Mouse (Mus musculus): ENCODE measurements at regions not wholly inside any gene's neighbourhood (a gene's known extent, or its start where the extent isn't known, plus 50 kb on each side); places are given as distances from the start of the nearest gene placed in this dataset.

GRCm38 (mm10) chr4:29135685-29136385, 322.9 kb downstream of the Epha7 start:
- no peak for DNase-seq

GRCm38 (mm10) chr4:29138771-29139301, 325.9 kb downstream of the Epha7 start:
- DNase-seq, result no peak

GRCm38 (mm10) chr4:29143415-29143814, 330.5 kb downstream of the Epha7 start:
- no peak for DNase-seq

- DNase-seq, result no peak
These were observed 332.3 kb downstream of the Epha7 start for GRCm38 (mm10) chr4:29145242-29145641.

GRCm38 (mm10) chr4:29152134-29152867, 339.4 kb downstream of the Epha7 start:
- no peak for DNase-seq

- DNase-seq, result no peak
These were observed 369.6 kb downstream of the Epha7 start for GRCm38 (mm10) chr4:29182494-29182893.

GRCm38 (mm10) chr4:29183411-29183810, 370.5 kb downstream of the Epha7 start:
- DNase-seq, result no peak

GRCm38 (mm10) chr4:29183818-29184217, 370.9 kb downstream of the Epha7 start:
- DNase-seq, result no peak

GRCm38 (mm10) chr4:29200976-29201375, 388.0 kb downstream of the Epha7 start:
- no peak for DNase-seq
